Mouse (Mus musculus): ENCODE measurements around the gene Defb13.
"Not testable (repeated sequence)": the region's sequence is repeated elsewhere in the genome, so short reads cannot be mapped to it uniquely, and the experiment has no call there.

GRCm38 (mm10) chr8:21938052-21938451 lies 8.5 kb upstream of the Defb13 start, which contains the start of gene Defb35:
- not testable (repeated sequence) for TF ChIP-seq CTCF (IDR thresholded peaks at IDR 0.05); POLR2A (IDR thresholded peaks at IDR 0.05; ENCODE audit: insufficient read depth, low read depth, low read length); EP300 (IDR thresholded peaks at IDR 0.05; ENCODE audit: insufficient read depth, low read depth, low read length)

Data from heart, adult 2 months (tissue).